Mouse (Mus musculus): ENCODE data around the gene Ypel1. TPM values are rescaled to one million over a fixed set of nuclear protein-coding genes. Genes with fewer than 3 reads are reported as not detected.

Gene Ypel1
- polyA plus RNA-seq, 1 experiment from 2014 or later, result 12.2 TPM

DNA sequence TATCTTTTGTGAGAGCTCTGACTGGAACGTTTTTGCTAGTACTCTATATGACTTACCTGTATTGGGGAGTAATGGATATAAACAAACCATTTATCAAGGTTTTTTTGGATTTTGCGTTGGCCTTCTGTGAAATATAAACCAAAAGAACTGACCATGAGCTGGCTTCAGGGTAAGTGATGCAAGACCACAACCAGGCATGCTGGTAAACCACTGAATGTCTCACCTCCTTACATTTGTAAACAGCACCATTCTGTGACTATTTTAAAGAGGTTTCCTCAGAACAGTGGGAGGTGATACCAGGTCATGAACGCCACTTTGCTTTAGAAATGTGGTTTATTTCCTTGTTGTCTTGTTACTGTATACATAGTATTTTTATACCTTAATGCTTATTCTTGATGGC is 16.7 kb downstream of the Ypel1 start:
- DNase-seq (ENCODE audit: low spot score), result no peak

DNA sequence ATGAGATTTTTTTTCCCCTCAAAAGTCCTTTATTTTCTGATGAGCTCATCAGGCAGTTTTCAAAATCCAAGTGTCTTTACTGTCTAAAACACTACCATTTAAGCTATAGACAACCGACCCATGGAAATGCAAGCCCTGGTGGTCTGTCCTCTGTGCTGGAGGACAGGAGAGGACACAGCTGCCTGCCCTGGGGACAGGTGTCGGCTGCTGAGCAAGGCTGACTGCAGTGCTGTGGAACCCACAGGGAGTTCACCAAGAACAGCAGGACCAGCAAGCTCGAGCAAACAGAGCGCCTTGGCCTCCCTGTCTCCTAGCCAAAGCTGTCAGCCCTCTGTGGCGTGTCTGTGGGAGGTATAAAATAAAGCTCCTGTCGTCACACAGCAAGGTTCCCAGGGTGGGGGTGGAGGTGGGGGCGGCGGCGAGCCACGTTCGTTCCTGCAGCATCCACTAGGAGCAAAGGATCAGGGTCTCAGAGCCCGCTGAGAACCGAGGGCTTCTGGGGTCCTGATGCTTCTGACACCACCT is 17.2 kb downstream of the Ypel1 start:
- DNase-seq (ENCODE audit: low spot score), result no peak

DNA sequence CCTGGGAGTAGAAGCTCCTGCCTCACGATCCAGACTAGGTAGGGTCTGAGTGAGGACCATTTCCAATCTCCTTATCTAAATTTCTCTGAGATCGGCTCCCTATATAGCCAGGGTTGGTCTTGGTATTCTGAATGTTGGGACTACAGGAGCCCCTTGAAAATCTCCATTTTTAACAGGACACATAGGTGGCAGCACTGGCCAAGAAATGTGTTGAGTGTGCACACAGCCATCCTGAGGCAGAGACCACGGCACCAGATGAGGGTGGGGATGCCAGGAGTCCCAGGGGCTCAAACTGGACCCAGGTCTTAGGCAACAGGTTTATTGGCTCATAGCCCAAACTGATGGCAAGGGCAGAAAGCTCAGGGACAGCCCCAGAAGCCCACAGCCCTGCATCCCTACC is 18.9 kb downstream of the Ypel1 start:
- DNase-seq (ENCODE audit: low spot score), result no peak

DNA sequence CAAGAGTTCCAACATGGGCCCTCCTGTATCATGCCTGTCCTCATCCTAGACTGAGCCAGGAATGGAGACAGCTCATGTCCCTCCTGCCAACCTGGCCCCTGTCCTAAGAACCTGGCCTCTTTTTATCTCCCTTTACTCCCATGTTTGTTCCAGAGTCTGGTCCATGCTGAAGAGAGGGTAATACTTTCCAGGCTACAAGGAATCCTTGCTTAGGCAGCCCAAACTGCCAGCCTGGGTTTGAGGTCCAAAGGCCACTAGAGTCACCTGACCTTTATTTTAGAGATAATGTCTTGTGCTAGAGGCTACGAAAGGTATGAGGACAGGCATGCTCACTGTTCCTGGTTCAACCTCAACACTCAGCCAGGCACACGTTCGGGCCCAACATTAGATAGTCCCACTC is 27.4 kb downstream of the Ypel1 start:
- no peak for DNase-seq (ENCODE audit: low spot score)

DNA sequence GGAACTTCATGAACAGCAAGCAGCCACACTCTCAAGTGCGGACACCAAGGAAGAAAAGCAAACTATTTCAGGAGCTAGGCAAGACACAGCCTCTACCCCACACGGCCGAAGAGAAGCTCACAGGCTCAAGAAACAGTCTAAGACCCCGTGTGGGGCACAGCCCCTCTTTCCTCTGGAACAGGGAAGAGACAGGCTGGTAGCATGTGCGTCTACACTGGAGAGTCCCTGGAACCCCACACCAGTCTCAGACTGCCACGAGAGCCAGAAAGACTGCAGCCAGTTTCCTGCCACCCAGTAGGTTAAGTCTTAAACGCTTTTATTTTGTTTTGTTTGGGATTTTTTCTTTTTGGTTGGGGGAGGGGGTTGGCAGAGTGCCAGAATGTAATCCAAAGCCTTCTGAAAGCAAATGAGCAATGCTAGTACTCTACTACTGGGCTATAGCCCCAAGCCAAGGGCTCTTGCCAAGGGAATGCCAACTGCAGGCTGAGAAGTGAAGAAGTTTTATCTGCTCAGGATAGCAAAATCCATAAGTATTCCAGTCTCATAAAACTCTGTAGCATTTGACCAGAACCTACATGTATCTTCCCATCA is 33.2 kb downstream of the Ypel1 start:
- no peak for DNase-seq (ENCODE audit: low spot score)

DNA sequence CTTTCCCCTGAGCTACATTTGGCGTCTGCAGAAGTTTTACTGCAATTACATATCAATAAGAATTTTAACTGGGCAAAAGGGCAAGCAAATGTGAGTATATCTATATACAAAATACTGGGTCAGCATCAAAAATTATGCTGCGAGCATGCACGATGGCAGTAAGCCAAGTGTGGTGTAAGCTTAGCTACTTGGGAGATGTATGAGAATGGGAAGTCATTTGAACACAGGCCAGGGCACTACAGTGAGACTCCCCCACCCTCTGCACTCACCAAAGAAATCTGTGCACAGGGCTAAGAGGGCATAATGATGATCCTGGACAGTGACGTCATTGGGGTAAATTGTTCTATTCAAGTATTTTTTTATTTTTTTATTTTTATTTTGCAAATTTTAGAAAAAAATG is 35.1 kb downstream of the Ypel1 start:
- no peak for DNase-seq (ENCODE audit: low spot score)

DNA sequence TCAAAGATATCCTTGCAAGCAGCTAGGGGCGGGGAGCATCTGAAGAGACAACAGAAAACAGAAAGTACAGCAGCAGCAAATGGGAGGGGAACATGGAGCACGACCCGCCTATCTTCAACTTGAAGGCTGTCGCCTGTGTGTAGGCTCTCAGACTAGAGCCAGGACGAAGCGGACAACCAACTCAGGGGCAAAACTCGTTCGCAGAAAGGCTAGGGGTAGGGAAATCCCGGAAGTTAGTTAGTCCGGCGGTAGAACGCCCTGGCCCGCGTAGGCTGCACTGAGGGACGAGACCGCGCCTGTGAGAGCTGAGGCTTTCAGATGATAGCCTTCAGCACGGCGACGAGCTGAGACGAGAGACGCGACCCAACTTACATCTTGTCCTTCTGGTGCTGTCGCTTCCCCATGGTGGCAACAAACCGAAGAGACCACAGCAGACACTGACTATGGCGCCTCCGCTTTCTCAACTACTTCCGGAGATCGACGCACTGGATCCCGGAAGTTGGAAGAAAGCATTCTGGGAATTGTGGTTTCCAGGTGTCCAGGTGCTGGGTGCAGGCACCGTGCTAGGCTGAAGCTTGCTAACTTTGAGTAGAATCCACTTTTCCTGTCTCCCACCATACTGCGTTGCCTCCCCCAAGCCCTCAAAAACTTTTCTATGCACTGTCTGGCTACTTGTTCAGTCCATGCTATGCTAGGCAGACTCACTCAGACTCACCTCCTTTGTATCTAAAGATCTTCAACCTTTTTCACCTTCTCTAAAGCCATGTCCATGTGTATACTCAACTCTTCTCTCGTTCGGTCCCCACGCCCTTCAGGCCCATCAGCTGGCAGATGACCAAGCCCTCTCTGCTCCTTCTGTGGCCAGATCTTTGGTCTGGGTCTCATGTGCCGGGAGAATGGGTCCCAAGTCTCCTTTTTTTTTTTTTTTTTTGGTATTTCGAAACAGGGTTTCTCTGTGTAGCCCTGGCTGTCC is 41.6 kb downstream of the Ypel1 start, which contains the start of gene Ppil2:
Gene Ppil2, minus strand, starts transcription at position 487 of the 973 bp plus-strand sequence.
- peak; percentile 82 for DNase-seq (ENCODE audit: low spot score)

DNA sequence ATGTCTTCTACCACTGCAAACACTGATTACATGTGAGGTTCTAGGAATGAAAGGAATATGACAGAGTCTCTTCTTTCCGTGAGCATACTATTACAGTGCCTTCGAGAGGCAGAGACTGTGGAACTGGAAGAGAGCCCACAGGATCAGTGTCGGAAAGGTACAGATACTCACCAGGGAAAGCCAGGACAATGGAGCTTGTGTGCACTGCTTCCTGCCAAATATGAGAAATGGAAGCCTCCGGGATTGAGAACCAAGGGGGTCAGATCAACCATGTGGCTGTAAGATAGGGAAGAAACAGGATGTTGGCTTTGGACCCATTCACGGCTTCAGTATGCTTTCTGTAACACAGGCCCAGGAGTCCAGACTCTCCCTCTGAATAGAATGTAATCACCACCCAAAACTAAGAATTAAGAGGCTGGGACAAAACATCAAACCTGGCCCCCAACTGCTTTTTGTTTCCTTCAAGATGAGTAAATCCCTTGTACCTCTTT is 47.9 kb downstream of the Ypel1 start:
- no peak for DNase-seq (ENCODE audit: low spot score)

DNA sequence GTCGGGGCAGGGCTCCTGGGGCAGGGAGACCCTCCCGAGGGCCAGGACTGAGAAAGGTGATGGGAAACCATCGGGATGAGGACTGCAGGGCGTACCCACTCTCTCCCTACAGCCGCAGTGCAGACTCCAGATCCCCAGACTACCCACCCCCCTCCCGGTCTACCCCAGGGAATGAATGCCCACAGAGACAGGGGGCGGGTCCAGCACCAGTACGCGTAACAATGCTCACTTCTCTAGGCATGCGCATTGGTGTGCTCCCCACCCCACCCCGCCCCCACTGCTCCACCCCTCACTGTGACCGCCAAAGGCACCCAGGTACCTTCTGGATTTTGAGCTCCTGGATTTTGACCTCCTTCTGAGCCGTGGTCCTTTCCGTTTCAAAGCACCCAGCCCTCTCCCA is 52.1 kb downstream of the Ypel1 start:
- no peak for DNase-seq (ENCODE audit: low spot score)

DNA sequence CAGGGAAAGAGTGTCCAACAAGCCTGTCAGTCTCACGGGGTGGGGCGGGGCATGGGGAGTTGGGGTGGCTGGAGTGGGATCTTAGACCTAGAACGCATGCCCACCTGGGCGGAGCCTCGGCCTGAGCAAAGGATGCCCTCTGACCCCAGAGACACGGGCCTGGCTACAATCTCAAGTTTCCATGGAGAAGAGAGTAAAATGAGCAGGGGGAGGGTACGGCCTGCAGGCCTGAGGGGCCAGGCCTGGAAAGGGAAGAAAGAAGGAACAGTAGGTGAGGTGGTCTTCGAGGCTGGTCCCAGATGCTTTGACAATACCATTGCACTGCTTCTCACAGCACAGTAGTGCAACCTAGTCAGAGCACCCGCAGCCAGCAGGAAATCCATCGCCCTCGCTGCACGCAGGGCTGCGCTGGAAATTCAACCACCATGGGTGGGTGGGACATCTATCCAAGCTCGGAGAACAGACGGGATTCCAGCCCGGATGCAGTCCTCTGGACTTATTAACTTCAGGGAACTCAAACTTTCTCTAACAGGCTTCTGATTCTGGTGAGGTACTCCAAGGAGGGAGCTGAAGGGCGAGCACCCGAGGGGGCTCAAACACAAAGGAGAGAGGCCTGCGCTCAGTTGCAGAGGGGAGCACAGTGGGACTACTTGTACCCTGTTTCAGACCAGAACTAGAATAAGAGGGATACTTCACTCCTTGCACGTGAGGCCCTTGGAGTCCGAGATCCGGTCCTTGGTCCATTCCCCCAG is 54.8 kb downstream of the Ypel1 start:
- DNase-seq (ENCODE audit: low spot score), result peak; percentile 42

DNA sequence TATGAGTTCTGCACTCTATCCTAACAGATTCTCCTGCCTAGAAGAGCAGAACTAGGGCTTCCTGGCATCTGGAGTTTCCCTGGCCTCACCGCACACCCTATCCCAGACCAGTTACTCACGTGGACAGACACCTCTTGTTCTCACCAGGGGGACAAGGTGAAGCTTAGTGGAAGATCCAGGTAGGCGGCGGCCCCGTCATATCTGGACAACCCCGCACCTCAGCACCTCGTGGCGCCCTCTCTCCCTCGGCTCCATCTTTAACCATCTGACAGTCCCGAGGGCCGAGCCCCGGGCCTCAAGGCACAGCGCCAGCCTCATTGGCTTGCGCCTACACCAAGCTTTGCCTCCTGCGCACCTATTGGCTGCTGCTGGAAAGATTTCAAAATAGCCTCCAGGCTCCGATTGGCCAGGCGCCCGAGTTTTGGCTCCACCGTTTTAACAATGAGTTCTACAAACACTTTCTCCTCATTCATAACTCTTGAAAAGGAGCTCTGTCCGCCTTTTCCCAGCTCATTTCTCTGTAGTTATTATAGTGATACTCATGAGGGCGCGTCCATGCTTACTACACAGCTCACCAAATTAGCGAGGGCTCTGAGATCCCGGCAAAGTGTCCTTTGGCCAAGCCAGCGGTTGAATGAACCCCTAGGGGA is 55.5 kb downstream of the Ypel1 start, which contains the start of gene 2610318N02Rik:
Gene 2610318N02Rik, minus strand, starts transcription at position 297 of the 650 bp plus-strand sequence.
- DNase-seq (ENCODE audit: low spot score), result peak; percentile 89

DNA sequence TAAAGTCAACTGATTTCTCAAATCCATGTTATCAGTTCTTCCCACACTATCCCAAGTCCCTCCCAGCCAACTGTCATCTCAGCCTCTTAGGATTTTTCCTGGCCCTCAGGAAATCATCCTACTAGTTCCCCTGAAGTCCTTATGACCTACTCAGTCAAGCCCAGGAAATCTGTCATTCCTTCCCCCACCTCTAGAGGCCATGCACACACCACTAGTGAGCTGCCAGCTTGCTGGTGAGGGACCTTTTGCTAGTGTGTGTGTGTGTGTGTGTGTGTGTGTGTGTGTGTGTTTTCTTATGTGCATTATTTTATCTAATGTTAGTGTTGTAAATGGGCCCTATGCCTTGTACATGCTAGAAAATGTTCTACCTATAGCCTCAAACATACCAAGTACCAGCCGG is 57.8 kb downstream of the Ypel1 start:
- peak; percentile 60 for DNase-seq (ENCODE audit: low spot score)

DNA sequence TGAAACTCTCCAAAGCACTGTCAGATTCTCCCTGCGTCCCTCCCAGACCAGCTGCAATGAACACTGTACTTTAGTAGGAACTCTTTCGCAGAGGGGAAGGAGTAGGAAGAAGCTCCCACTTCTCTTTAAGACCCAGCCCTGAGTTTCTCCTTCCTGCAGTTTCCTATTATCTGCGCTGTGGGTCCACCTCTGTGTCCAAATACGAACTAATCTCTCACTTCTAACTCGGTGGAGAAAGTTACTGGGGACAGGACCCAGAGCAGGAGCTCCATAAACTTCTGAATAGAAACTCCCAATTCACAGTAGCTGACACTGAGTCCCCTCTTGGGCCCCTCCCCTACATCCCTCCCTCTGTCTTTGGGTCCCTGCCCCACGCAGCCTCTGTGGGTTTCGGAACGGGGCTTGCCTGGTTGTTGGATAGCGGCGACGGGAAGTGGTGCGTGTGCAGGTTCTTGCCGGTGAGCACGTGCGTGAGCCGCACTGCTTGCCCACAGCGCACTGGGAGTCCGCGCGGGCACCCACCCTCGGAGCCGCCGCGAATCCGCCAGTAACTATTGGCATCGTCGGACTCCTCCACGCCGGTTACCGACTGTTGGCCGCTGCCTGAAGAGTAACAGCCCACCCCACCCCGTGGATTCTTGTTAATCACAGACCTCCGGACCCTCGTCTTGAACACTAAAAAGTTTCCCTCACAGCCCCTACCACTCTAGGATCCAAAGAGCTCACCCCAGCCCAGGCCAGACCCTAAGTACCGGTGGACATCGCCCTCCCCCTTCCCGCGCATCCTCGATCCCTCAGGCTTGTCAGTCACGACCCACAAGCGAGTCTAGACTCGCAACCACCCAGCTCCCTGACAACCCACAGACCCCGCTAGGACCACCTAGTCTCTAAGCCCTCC is 61.9 kb downstream of the Ypel1 start:
- peak; percentile 48 for DNase-seq (ENCODE audit: low spot score)

DNA sequence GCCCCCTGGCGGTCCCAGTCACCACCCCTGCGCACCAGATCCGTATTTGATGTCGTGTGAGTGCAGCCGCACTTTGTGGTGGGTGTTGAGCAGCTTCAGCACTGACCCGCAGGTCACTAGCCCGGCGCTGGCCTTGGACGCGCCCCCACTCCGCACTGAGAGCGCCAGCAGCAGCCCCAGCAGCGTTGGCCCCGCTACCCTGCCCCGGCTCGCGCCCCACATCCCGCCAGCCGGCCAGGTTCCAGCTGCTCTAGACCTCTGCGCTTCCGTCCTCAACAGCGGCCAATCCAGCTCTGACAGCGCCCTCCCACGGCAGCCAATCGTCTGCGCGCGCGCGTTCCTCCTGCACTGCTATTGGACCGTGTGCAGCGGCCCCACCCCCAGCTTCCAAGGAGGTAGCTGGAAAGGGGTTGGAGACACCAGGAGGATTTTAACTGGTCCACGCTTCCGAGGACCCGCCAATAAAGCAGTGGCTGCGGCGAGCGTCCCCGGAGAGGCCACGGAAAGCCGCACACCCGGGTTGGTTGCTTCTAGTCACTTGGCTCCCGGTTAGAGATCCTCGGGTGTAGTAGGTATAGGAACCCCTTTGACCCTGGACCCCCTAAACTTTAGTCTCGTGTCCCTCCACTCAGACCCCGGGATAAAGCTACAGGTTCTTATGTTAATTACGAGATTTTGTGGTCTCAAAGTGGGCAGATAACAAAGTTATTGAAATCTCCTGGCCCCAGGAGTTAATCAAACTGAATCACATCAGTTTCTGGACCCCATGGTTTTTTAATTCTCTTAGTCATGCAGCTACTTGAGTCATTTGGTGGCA is 62.8 kb downstream of the Ypel1 start, which contains the start of gene Sdf2l1:
Gene Sdf2l1, minus strand, starts transcription at position 295 of the 817 bp plus-strand sequence.
- peak; percentile 96 for DNase-seq (ENCODE audit: low spot score)

DNA sequence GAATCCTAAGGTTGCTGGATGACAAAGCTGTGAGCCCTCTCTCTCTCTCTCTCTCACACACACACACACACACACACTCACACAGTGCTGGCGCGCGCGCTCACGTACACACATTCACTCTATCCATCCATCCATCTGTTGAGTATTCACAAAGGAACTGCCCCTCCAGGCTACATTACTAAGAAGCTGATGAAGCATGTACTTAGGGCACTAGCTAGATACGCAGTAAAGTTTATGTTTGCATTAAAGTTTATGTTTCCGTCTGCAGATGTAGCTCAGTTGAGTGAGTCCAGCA is 63.4 kb downstream of the Ypel1 start:
- DNase-seq (ENCODE audit: low spot score), result no peak

Data from thymus, postnatal 0 days (tissue).